ENCODE assay signal across 7 mouse cellular contexts in the genomic region with DNA sequence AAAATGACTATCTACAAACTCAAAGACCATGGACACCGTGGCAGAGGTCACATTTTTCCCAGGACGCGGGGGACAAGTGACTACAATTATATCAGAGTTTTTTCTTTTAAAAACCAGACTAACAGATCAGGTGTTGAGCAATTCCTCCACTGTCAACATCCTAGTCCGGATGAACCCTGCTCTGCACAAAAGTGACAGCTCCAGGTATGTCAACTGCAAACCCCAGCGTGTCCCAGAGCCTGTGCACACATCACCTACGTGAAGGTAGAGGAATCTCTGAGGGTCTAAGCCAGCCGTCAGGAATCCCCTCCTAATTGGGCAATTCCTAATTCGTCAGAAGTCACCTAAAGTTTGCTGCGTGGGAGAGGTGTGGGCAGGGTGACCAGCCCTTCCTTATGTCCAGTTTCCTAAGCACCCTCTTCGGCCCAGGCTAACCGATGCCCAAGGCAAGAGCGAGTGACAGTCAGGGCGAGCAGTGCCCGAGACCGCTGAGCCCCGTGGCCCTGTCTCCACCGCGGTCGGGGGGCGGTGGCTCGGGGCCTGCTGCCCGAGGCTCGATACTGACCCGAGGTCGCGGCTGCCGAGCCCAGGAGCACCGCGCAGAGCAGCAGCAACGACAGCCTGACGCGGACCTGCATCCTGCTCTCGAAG. TPM values are rescaled to one million over a fixed set of nuclear protein-coding genes. Genes with fewer than 3 reads are reported as not detected.
DNase-seq lines count a peak whose midpoint lies in the region; ATAC-seq and TF ChIP-seq lines count a peak whose summit lies in the region.

No protein-coding gene starts in this region.

- 3% methylated on average over 33 of the region's 33 CpGs for WGBS in thymus, adult 2 months
- 3% methylated on average over 33 of the region's 33 CpGs for WGBS in limb, embryonic 10.5 days
- 4% methylated on average over 33 of the region's 33 CpGs for WGBS in midbrain, embryonic 14.5 days

- no peaks in the 10 kb centered on the region for H3K27me3 ChIP-seq in thymus, adult 2 months (ENCODE audit: control insufficient read depth, insufficient read depth, low read length)
- H3K27me3 ChIP-seq in limb, embryonic 10.5 days (ENCODE audit: low read depth, poor library complexity, severe bottlenecking): no peaks in the 10 kb centered on the region
- no peaks in the 10 kb centered on the region for H3K27me3 ChIP-seq in midbrain, embryonic 14.5 days (ENCODE audit: control insufficient read depth, insufficient read depth, low read length)

- H3K9me3 ChIP-seq in limb, embryonic 10.5 days (replicated peaks): no peaks in the 10 kb centered on the region
- H3K9me3 ChIP-seq in midbrain, embryonic 14.5 days (ENCODE audit: control insufficient read depth, low read length): no peaks in the 10 kb centered on the region

- H3K9ac ChIP-seq in midbrain, embryonic 14.5 days (replicated peaks; ENCODE audit: low read length): peak overlapping the region; percentile 91

- no peak for DNase-seq in thymus, adult 2 months
- DNase-seq in thymus, postnatal 4 days: no peak
- DNase-seq in limb, embryonic 10.5 days (ENCODE audit: low spot score): no peak
- DNase-seq in midbrain, embryonic 14.5 days: no peak
- DNase-seq in ovary, postnatal 14 days (ENCODE audit: low spot score): no peak
- DNase-seq in ovary, postnatal 36 days (ENCODE audit: low spot score): no peak

- H3K4me3 ChIP-seq in thymus, adult 2 months (ENCODE audit: control insufficient read depth, insufficient read depth, low read length): peak overlapping the region; percentile 76
- peak overlapping the region; percentile 98 for H3K4me3 ChIP-seq in embryonic fibroblast, embryonic 13.5 days (ENCODE audit: insufficient read depth, low read length)
- peak overlapping the region; percentile 84 for H3K4me3 ChIP-seq in limb, embryonic 10.5 days
- H3K4me3 ChIP-seq in midbrain, embryonic 14.5 days (replicated peaks; ENCODE audit: low read depth, low read length): peak overlapping the region; percentile 89

- no peak overlapping the region for H3K27ac ChIP-seq in thymus, adult 2 months (ENCODE audit: control insufficient read depth, insufficient read depth, low read length)
- no peak overlapping the region for H3K27ac ChIP-seq in embryonic fibroblast, embryonic 13.5 days (ENCODE audit: insufficient read depth, low read length)
- H3K27ac ChIP-seq in limb, embryonic 10.5 days: peak overlapping the region; percentile 88
- H3K27ac ChIP-seq in midbrain, embryonic 14.5 days (replicated peaks; ENCODE audit: low read depth, low read length): peak overlapping the region; percentile 81

- peaks cover 3% of the 10 kb centered on the region for H3K4me1 ChIP-seq in thymus, adult 2 months (replicated peaks; ENCODE audit: control insufficient read depth, insufficient read depth, low read length)
- no peaks in the 10 kb centered on the region; the same call in 1 of the 2 replicates for H3K4me1 ChIP-seq in embryonic fibroblast, embryonic 13.5 days (ENCODE audit: control insufficient read depth, insufficient read depth, low read length)
- H3K4me1 ChIP-seq in limb, embryonic 10.5 days: peaks cover 15% of the 10 kb centered on the region
- H3K4me1 ChIP-seq in midbrain, embryonic 14.5 days (ENCODE audit: control insufficient read depth, insufficient read depth, low read length): peaks cover 16% of the 10 kb centered on the region; the same call in 1 of the 2 replicates

- H3K36me3 ChIP-seq in thymus, adult 2 months (ENCODE audit: control insufficient read depth, insufficient read depth, low read length): no peaks in the 10 kb centered on the region
- peaks cover 6% of the 10 kb centered on the region for H3K36me3 ChIP-seq in limb, embryonic 10.5 days
- no peaks in the 10 kb centered on the region for H3K36me3 ChIP-seq in midbrain, embryonic 14.5 days (ENCODE audit: control insufficient read depth, insufficient read depth, low read length)

- no peak for TF ChIP-seq CTCF in thymus, adult 2 months (IDR thresholded peaks at IDR 0.05; ENCODE audit: borderline replicate concordance, control insufficient read depth, extremely low read depth, insufficient read depth, low read length, poor library complexity)
- no peak for TF ChIP-seq CTCF in embryonic fibroblast, embryonic 13.5 days (IDR thresholded peaks at IDR 0.05; ENCODE audit: borderline replicate concordance, insufficient read depth, low read length)

- H3K4me2 ChIP-seq in midbrain, embryonic 14.5 days (ENCODE audit: low read length): peak overlapping the region; percentile 79

- peak; percentile 77 for ATAC-seq in midbrain, embryonic 14.5 days (ENCODE audit: low FRiP score, low TSS enrichment)

- TF ChIP-seq POLR2A in thymus, adult 2 months (IDR thresholded peaks at IDR 0.05; ENCODE audit: control insufficient read depth, extremely low read depth, insufficient read depth, low read length, poor library complexity): no peak
- no peak for TF ChIP-seq POLR2A in embryonic fibroblast, embryonic 13.5 days (IDR thresholded peaks at IDR 0.05; ENCODE audit: low read depth, low read length)

RNA-seq across cellular contexts. Expression of a gene that starts 0.4 kb away (rescaled TPM):
- polyA plus RNA-seq in thymus, adult 2 months (2012; rRNA removed): 48.5 and 67.6 TPM in 2 replicates
- 139 and 152 TPM in 2 replicates for polyA plus RNA-seq in embryonic fibroblast, embryonic 13.5 days (2011; ENCODE audit: insufficient read length, low read depth, missing spikeins)
- 50.2 and 61.9 TPM in 2 replicates for polyA plus RNA-seq in limb, embryonic 10.5 days (2016; fragmentation: Nextera tagmentation; extraction: Ambion mirVana)
- polyA plus RNA-seq in midbrain, embryonic 14.5 days (2014; fragmentation: Nextera tagmentation; extraction: Ambion mirVana): 106 and 128 TPM in 2 replicates

Comparison
In these comparisons a context has a peak if more than half of its experiments do, and no peak if none do; other contexts are left out.
1. H3K27ac ChIP-seq: peak in limb, embryonic 10.5 days (single experiment) and midbrain, embryonic 14.5 days (single experiment); none in thymus, adult 2 months (single experiment) and embryonic fibroblast, embryonic 13.5 days (single experiment).
2. Peak in every context shown above with its lines, with median percentiles within 50 percentile points of each other: H3K4me3 ChIP-seq.